Mouse (Mus musculus): ENCODE measurements around the gene Ears2.

The Ears2 gene

DNA sequence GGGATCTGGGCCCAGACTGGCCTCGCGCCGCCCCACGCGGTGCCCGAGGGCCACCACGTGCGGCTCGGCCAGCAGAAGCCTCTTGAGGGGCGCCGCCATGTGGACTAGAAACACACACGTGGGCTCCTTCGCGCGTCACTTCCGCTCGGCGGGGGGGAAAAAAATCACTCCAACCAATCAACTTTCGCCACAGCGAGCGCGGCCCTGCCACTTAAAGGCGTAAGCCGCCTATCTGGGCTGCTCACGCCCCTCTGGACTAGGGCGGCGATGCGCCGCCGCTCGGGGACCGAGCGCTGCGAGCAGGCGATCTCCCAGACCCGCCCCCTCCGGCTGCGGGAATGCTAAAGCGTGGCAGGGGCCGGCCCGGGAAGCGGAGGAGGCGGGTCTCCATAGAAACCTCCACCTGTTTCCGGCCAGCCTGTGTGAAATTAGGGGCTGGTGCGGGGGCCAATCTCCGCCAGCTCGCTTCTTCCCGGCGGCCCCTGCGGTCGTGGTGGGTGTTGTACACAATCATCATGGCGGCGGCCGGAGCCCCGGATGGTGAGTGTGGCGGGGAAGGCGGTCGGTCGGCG is at the start of gene Ears2, which contains the start of gene Ubfd1:
Ears2 (minus strand) TSS at position 319 of the 572 bp plus-strand sequence.
Ubfd1 (plus strand) TSS at position 231 of the 572 bp plus-strand sequence.
- peak; percentile 95 for DNase-seq (ENCODE audit: low read depth)

- no peak for DNase-seq (ENCODE audit: low read depth)
These were observed 41.1 kb upstream of the Ears2 start for GRCm38 (mm10) chr7:122108206-122108605.

GRCm38 (mm10) chr7:122101747-122102244 is 34.7 kb upstream of the Ears2 start, which contains the start of gene Ndufab1:
Gene Ndufab1, minus strand, starts transcription at chr7:122101886.
- DNase-seq (ENCODE audit: low read depth): peak; percentile 90

- DNase-seq (ENCODE audit: low read depth): peak; percentile 46
These were observed 34.1 kb upstream of the Ears2 start for GRCm38 (mm10) chr7:122101014-122101746.

GRCm38 (mm10) chr7:122099222-122099621 is 32.2 kb upstream of the Ears2 start:
- DNase-seq (ENCODE audit: low read depth): peak; percentile 82

DNA sequence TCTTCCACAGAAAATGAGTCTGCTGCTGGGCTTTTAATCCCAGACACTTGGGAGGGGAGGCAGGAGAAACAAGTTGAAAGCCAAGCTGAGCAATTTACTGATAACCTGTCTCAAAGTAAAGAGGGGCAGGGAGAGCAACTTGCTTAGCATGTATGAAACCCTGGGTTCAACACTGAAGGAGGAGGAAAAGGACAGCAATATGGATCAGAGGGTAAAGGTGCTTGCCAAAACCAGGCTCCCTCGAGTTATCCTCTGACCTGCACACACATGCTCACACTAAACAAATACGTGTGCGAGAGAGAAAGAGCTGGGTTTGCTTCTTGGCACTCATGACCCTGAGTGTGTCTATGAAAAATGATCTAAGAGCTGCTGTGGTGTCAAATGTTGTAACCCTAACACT is 30.9 kb upstream of the Ears2 start:
- no peak for DNase-seq (ENCODE audit: low read depth)

GRCm38 (mm10) chr7:122094564-122095330 is 27.7 kb upstream of the Ears2 start:
- DNase-seq (ENCODE audit: low read depth): no peak

- no peak for DNase-seq (ENCODE audit: low read depth)
These were observed 20.3 kb upstream of the Ears2 start for GRCm38 (mm10) chr7:122087195-122087982.

DNA sequence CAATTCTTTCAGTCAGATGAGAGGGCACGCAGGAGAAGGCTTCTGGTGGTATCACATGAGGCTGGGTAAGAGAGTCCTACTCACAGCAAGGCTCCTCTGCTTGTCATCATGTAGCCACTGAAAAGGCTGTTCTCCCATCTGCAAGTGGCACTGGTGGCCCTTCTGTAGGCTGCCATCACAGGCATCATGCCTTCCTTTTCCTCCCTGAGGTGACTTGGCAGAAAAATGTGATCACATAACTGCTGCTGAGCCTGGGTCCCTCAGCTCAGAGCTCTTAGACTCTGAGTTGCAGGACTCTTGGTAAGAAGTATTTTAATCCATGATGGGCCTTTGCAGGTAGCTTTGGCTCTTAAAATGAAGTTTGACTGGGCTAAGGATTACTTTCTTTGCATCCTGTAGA is 14.0 kb upstream of the Ears2 start:
- no peak for DNase-seq (ENCODE audit: low read depth)

DNA sequence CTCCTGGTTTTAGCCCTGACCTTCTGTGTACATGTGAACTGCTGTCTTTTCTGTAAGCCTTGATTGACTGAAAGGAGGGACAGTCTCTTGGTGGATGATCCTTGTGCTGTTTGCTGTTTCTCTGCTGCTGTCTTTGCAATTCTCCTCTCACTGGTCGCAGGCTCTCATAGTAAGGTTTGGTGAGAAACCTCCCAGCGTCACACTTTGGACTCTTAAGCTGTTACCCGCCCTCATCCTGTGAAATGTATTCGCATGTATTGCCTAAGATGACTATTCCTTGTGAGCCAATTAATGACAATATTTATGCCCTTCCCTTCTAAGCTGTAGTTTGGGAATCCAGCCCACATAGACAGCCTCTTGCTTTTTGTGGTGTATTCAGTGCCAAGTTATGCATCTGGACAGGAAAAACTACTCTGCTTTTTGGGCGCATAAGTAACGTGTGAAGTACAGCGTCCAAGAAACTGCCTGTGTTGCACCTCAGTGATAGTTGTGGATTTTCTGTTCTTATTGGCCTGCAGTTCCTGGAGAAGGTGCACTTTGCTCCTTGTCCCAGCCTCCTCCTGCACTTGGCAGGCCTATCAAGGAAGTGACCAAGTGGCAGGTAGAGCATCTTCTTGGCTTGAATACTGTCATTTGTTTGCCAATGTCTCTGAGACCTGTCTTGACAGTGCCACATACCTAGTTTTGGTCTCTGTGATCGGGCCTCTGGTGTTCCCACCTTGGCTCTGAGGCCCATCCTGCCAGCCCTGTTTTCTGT is 12.9 kb upstream of the Ears2 start:
- no peak for DNase-seq (ENCODE audit: low read depth)

- no peak for DNase-seq (ENCODE audit: low read depth)
These were observed 7.3 kb upstream of the Ears2 start for GRCm38 (mm10) chr7:122074374-122074773.

DNA sequence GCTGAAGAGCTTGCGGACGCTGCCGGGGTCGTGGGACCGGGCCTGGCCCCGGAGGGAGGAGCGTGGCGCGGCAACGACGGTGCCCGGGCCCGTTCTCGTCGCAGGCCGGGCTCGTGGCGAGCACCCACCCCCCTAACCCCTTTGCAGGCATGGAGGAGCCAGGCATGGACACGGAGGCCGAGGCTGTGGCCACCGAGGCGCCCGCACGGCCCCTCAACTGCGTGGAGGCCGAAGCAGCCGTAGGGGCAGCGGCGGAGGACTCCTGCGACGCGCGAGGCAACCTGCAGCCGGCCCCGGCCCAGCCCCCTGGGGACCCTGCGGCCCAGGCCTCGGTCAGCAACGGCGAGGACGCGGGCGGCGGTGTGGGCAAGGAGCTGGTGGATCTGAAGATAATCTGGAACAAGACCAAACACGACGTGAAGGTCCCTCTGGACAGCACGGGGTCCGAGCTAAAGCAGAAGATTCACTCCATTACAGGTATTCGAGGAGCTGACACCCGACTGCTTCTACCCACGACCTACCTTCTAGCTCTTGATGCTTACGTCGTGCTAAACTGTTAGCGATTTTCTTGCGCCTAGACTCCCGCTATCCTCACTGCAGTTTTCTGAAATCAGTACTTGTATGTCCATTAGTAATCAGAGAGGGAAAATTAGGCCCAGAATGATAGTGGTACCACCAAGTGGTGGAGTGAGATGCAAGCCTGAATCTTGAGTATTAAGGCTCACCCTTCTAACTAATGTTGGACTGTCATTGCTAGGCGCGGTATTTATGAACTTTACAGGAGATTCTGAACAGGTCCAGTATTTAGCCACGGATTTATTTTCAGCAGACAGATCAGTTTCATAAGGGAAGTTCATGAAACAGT is 686 bp upstream of the Ears2 start:
- peak; percentile 35 for DNase-seq (ENCODE audit: low read depth)

- DNase-seq (ENCODE audit: low read depth): no peak
These were observed 740 bp downstream of the Ears2 start for GRCm38 (mm10) chr7:122066102-122066944.

DNA sequence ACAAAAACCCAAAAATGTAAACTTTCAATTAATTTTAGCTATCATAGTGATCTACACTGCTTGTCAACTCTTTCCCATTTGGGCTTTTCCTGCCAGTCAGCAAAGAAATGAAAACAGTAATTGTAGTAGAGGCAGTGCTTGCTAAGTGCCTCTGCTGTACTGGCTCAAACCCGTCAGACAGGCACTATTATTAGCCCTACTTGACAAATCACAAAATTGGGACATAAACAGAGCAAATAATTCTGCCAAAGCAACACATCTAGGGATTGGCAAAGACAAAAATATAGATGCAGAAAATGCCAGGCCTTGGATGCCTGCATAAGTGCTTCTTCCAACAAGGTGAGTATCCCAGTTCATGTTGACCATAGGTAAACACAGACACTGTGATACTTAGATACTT is 1.4 kb downstream of the Ears2 start:
- DNase-seq (ENCODE audit: low read depth): no peak

DNA sequence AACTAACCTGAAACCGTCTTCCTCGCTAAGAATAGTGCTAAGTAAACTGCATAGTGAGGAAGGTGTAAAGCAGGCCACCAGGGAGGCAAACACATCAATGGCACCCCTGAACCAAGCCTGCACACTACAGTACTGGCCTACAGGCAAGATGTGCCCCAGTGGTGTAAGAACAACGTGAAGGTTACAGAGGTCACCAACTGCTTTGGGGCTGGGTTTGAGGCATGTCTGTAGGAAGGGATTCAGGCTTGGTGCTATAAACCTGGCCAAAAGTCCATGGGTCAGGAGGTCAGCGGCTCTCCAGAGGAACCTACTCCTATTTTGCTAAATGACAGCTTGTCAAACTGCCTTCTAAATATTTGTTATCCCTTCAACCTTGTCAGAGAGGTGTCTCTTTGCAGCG is 10.4 kb downstream of the Ears2 start:
- no peak for DNase-seq (ENCODE audit: low read depth)

DNA sequence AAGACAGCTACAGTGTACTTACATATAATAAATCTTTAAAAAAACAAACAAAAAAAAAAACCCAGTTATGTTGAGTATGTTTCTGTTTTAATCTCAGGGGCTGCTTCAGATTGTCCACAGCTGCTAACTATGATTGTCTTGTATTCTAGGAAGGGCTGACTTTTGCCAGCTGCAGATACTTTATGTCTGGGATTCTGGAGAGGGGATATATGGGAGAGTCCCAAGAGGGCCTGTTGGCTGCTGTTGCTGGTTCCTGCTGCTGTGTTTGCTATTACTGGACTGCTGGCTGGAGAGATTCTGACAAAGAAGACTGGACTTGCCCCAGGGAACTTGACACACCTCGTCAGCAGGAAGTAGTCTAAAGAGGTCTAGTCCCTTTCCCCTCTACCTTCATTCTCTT is 16.2 kb downstream of the Ears2 start:
- no peak for DNase-seq (ENCODE audit: low read depth)

- no peak for DNase-seq (ENCODE audit: low read depth)
These were observed 18.9 kb downstream of the Ears2 start for GRCm38 (mm10) chr7:122048191-122048590.

DNA sequence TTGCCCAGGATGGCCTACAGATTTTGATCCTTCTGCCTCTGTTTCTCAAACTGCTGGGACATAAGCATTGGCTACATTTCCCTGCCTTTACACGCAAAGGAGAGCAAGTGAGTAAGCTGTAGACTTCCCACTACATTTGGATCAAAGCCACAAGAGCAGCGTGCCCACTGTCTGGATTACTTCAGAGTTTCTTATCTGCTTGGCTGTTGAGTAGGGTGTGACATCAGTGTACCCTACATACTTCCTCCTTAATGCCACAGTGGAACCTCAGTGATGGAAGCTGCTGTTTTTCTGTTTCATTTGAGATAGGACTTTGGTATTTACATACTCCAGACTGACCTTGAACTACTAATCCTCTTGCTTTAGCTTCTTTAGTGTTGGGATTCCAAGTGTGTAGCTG is 20.2 kb downstream of the Ears2 start:
- DNase-seq (ENCODE audit: low read depth): no peak

DNA sequence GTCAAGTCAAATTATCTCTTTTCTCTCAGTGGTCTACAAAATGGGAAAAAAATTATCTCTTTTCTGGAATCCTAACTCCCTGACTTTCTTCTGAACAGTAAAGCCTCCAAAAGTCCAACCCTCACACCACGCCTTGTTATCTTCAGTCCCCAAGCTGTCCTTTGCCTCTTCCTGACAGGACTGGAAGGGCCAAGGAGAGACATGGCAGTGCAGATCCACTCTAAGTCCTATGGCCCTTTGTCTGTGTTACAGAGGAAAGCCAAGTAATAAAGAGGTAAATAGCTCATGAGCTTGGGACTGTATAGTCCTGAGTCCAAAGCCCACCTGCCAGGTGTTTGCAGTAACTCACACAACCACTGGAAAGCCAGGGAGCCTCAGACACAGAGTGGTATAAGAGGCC is 21.4 kb downstream of the Ears2 start:
- no peak for DNase-seq (ENCODE audit: low read depth)
